Mouse (Mus musculus) kidney, adult 8-10 months (tissue): Measurements from ENCODE around the gene Tatdn3.

Source experiments
- DNase-seq, 2 experiments: peaks; one replicate each; pipeline ENCODE4 v3.0.0; 2022

Gene Tatdn3

DNA sequence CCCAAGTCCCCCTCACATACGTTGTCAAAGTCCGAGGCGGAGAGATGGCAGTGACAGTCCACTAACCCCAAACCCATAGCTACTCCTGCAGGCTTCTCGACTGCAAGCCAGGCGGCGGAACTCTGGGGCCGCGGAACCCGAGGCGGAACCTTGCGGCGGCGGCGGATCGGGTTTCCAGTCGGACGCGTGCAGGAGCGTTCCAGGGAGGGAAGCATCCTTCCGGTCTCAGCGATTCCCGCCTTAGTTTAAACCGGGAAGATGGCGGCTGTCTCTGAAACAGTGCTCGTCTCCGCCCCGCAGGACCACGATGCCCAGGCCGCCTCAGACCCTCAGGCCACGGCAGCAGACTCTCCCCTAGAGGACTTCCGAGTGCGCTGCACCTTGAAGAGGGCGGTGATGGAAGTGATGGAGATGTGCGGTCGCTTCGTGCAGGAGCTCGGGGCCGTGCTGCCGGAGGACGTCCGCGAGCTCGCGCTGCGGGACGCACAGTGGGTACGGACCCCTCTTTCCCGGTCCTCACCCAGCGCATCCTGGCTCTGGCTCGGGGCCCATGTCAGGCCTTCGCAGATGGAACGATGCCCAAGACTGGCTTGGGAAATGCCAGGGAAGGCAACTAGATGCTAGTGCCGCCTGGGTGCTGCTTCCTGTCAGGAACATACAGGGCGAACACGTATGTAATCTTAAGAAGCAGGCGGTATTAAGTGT, at the start of gene Tatdn3, which contains the start of gene Nsl1:
Tatdn3 (minus strand) TSS at position 152 of the 705 bp plus-strand sequence.
Nsl1 (plus strand) TSS at position 232 of the 705 bp plus-strand sequence.
- DNase-seq: peak; percentile 80 to 88

DNA sequence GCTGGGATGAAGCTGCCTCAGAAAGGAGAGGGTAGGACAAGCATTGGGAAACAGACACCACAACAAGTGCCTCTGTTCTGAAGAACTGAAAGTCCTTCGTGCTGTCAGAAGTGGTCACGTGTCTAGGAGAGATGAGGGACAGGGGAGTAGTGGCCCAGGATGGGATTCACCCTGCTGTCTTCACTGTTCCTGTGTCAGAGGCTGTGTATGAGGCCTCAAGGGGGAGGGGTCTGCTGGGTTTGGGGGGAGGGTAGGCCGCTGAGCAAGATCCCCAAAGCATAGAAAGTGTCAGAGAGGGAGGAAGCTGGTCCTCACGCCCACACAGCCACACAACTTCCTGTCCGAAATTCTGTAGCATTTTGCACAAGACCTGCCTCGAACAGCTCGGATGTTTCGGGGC, 48.4 kb upstream of the Tatdn3 start:
- no peak for DNase-seq

DNA sequence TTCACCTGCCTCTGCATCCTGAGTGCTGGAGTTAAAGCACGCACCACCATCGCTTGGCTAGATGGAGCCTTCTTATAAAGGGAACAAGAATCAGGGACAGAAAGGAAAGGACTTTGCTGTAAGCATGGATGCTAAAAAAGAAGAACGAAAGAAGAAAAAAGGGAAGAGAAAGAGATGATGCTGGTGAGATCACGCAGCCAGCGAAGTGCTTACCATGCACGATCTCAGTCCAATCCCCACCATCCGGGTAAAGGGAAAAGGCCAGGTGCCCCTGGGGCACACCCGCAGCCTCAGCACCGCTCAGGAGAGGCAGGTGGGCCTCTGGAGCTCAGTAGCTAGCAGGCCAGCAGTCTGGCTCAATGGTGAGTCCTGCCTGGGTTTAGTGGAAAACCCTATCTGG, 47.2 kb upstream of the Tatdn3 start:
- DNase-seq: no peak

- DNase-seq: no peak
Observed at GRCm38 (mm10) chr1:191107306-191107705, 44.6 kb upstream of the Tatdn3 start.

- no peak for DNase-seq
Observed at GRCm38 (mm10) chr1:191105246-191105645, 42.5 kb upstream of the Tatdn3 start.

DNA sequence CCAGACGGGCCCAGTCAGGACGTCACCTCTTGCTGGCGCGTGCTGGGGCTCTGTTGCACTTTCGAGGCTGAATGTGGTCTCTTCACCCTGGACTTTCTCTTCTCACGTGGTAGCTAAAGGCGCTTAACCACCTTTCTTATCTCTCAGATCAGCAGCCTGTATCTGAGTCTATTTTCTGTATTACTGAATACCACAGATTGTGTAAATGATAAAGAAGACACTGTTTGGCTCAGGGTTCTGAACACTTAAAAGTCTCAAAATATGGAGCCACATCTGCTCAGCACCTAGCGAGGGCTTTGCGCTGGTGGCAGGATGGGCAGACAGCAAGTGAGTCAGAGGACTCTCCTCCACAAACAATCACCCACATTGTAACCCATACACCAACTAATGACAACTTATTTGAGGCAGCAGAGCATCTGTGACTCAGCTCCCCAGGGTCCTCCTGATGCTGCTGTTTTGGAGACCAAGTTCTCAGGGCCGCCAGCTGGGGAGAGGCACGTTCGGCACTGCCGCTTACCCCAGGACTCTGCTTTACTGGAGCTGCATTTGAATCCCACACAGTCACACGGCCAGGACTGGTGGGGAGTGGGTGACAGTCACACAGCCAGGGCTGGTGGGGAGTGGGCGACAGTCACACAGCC, 40.1 kb upstream of the Tatdn3 start:
- no peak for DNase-seq

DNA sequence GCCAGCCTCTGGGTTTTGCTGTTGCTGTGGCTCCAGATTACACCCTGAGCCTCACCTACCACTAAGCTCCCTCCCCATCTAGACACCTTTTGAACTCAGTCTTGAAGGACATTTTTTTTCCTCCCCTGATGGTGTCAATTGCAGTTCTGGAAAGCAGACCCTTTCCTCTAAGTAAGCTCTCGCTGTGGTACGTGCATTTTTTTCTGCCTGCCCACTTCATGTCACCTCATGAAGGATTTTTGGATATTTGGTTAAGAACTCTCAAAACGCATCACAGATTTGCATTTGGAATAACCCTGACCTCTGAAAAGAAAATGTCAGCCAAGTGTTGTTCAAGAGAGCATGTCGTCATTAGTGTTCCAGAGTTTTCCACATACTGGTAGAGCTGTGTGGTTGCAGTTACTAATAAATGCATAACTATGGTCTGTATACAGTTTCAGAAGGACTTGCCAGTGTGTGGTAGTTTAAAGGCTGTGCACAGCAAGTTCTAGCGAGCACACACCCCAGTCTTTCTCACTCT, 37.1 kb upstream of the Tatdn3 start:
- DNase-seq: no peak

- DNase-seq: no peak
Observed at GRCm38 (mm10) chr1:191099114-191099513, 36.4 kb upstream of the Tatdn3 start.

DNA sequence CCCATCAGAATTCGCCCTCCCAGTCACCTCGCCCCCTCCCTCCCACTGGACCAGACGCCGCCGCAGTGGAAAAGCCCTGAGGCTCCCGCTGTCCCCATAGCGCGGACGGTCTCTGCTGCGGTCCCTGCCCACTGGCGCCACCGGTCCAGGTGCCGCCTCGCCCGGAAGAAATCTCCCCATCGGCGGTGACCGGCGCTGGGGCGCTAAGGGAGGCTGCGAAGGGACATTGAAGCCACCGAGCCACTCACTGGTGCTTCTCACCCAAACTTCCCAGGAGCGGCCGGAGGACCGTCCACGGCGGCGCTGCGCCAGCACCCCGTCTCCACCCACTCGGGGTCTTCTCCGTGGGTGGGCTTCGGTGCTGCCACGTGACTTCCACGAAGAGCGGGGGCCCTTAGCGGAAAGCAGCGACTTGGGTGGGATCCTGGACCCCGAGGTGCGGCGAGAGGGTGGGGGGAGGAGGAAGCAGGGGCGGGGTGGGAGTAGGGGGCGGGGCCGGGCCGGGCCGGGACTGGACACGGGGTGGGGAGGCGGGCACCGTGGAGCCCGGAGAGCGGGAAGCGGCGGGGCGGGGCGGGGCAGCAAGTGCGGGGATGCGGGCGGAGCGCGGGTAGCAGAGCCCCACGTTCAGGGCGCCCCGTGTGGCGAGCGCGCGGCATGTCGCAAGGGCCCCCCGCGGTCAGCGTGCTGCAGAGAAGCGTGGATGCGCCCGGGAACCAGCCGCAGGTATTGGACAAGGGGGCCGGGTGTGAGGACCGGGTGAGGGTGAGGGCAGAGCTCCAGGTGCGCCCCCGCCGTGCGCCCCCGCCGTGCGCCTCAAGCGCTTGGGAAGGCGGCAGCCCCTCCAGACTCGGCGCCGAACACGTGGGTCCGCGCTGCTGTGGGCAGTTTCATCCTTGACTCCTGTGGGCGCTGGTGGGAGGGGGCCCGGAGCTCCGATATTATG, 35.3 kb upstream of the Tatdn3 start, which contains the start of gene Batf3:
Batf3 (plus strand) TSS at position 46 of the 946 bp plus-strand sequence.
- peak in 1 of 2 experiments; percentile 14 for DNase-seq

DNA sequence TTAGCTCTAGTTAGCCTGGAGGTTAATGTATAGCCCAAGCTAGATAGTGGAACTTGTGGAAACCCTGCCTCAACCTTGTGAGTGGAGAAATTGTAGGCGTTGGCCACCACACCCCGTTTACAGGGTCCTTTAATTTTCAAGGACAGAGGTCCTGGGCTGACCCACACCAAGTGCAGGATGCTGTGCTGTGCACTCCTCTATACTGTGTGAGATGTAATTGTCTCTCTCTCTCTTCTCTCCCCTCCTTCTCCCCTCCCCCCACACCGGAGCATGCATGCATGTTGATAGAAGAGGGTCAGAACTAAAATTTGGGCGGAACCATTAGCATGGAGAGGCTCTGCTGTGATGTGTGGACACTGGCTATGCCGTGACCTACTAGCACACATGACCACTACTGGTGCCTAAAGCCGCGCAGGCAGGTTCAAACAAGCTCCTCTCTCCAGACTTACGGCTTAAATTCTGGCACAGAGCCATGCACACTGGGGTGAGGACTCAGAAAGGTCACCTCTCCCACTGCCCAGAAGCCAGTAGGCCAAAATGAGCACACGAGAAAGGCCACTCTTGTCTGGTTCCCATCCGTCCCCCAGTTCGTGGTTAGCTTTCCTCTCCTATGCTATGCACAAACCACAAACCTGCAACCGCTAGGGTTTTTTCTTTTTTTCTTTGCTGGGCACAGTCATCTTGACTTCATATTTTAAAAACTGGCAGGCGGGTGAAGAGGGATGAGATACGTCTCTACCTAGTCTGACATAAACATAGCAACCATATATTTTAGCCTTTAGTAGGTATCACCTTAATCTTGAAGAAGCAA, 34.3 kb upstream of the Tatdn3 start:
- peak; percentile 25 to 44 for DNase-seq

GRCm38 (mm10) chr1:191095019-191095418, 32.3 kb upstream of the Tatdn3 start:
- no peak for DNase-seq

DNA sequence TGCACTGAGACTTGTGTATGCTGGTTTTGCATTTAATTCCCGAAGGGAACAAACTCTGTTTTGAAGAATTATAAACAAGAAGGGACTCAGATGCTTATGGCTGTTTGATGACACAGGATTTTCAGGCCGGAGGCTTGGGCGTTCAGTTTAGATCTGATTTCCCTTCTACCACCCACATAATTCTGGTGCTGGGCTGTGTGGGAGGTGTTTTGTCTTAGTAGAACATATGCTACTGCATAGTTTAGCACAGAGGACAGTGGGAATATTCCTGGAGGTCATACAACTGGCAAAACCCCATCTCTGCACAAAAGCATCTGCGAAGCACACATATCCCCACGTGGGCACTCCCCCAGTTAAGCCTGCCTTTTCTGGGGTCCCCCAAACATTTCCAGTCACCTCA, 30.8 kb upstream of the Tatdn3 start:
- no peak for DNase-seq

DNA sequence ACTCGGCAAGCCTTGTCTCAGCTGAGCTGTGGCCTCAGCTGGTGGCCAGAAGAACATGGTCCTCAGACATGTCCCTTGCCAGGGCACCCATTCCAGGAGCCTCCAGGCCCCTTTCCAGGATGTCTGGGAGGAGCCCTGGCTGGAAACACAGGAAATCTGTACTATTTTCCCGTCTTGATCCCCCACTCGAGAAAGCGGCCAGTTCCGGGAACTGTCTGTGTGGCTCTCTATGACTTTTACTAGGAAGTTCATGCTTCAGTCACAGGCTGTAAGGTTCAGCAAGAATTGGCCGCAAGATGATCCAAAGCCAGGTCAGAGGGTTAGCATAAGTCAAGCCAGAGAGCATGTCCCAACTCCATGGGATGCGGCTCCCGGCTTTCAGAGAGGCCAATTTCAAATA, 29.3 kb upstream of the Tatdn3 start:
- no peak for DNase-seq

DNA sequence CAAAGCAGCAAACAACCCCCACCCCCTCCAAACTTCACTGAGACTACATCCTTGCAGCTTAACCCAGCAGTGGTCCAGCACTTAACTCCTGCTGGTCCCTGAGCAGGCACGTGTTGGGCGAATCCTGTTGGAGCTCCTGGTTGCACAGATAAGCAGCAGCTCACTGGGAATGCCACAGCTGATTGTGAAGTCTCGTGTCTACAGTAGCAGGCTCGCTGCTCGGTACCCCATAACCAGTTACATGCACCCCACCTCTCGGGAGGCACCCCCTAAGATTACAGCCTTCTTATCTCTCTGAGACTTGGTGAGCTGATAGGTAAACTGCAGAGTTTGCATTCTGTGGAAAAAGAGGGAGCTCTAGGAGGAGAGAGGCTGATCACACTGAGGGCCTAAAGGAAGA, 26.6 kb upstream of the Tatdn3 start:
- DNase-seq: no peak

GRCm38 (mm10) chr1:191087955-191088354, 25.2 kb upstream of the Tatdn3 start:
- DNase-seq: no peak

GRCm38 (mm10) chr1:191086960-191087359, 24.2 kb upstream of the Tatdn3 start:
- no peak for DNase-seq

GRCm38 (mm10) chr1:191086304-191086878, 23.7 kb upstream of the Tatdn3 start:
- DNase-seq: peak; percentile 18 to 20

DNA sequence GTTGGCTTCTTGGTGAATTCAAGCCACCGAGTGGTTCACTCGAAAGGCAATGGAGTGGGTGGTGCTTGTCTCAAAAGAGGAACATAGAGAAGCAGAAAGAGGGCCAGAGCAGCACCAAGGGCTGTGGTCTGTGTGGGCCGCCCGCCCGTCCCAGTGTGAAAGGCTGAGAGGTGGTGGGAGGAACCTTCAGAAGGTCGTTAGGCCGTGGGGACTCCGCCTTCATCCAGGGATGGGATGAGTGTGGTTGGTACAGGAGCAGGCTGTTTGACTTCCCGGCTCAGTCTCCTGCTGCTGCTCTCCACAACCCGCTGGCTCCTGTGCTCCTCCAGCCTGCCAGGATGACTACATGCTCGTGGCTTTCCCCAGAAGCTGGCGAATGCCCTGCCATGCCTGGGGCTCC, 22.9 kb upstream of the Tatdn3 start:
- no peak for DNase-seq

- peak; percentile 24 to 72 for DNase-seq
Observed at GRCm38 (mm10) chr1:191084951-191085559, 22.3 kb upstream of the Tatdn3 start.

DNA sequence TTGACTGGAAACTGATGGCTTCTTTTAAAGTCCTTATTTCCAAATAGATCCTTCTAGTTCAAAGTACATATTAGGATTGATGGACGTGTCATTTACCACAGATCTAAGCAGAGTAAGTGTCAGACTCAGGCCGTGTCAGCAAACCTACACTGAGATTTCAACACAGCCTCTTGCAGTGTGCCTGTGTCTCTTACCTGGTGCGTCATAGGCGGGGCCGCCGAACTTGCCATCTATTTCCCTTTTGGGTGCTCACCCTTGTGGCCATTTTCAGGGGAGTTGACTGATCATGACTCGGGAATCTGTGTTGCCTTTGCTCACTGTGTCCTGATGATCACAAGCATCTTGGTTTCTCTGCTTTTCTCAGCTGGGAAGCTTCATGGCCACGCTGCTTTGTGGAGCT, 20.5 kb upstream of the Tatdn3 start:
- DNase-seq: no peak

- peak; percentile 64 to 70 for DNase-seq
Observed at GRCm38 (mm10) chr1:191075199-191075883, 12.6 kb upstream of the Tatdn3 start.
